Mouse (Mus musculus) intestine, embryonic 15.5 days (tissue): ENCODE measurements around the gene Tom1l2. TPM values are rescaled to one million over a fixed set of nuclear protein-coding genes. Genes with fewer than 3 reads are reported as not detected.

Experiments used
- ATAC-seq: fragments of 200-750 bp; cut with Nextera tagmentation; 2 replicates; pipeline ENCODE4 v1.8.0; 2017; ENCODE audit warnings: moderate TSS enrichment, moderate library complexity
- H3K27ac ChIP-seq: fragments of 300-500 bp; sonication (generic); 2 replicates; pipeline ENCODE4 v1.5.1; 2015; ENCODE audit warnings: mild to moderate bottlenecking, inconsistent platforms
- H3K27me3 ChIP-seq: fragments of 300-500 bp; sonication (generic); replicated peaks from 2 replicates; pipeline ENCODE4 v1.6.1; 2015; ENCODE audit warnings: inconsistent platforms
- H3K36me3 ChIP-seq: fragments of 300-500 bp; sonication (generic); 2 replicates; pipeline ENCODE4 v1.6.1; 2015; ENCODE audit warnings: inconsistent platforms
- H3K4me1 ChIP-seq: fragments of 300-500 bp; sonication (generic); replicated peaks from 2 replicates; pipeline ENCODE4 v1.6.1; 2015; ENCODE audit warnings: inconsistent platforms
- H3K4me2 ChIP-seq: fragments of 300-500 bp; sonication (generic); replicated peaks from 2 replicates; pipeline ENCODE4 v1.6.1; 2015; ENCODE audit warnings: mild to moderate bottlenecking, inconsistent platforms
- H3K4me3 ChIP-seq: fragments of 300-500 bp; sonication (generic); replicated peaks from 2 replicates; pipeline ENCODE4 v1.5.1; 2015; ENCODE audit warnings: inconsistent platforms
- H3K9ac ChIP-seq: fragments of 300-500 bp; sonication (generic); 2 replicates; pipeline ENCODE4 v1.6.1; 2015; ENCODE audit warnings: inconsistent platforms
- H3K9me3 ChIP-seq: fragments of 300-500 bp; sonication (generic); 2 replicates; pipeline ENCODE4 v1.6.1; 2016; ENCODE audit warnings: inconsistent platforms
- WGBS: fragments of 180-500 bp; shearing (Covaris S2); methylation state at CpG from one replicate; pipeline ENCODE4 v1.1.7; 2015; 5-methylcytosine and 5-hydroxymethylcytosine counted together
- polyA plus RNA-seq: library from polyadenylated mRNA; unstranded; fragments of >200 nt; fragmentation: Nextera tagmentation; extraction: Ambion mirVana; gene quantifications from 2 replicates; pipeline ENCODE4 v1.2.1, GENCODE M21; 2015

The Tom1l2 gene
- polyA plus RNA-seq, 1 experiment from 2014 or later = 22.3 TPM

- 85% methylated on average over 11 of the region's 11 CpGs for WGBS
- Histone ChIP-seq H3K27ac (no peak overlapping the region), H3K4me1 (peaks cover 50% of the 10 kb centered on the region), H3K27me3 (no peaks in the 10 kb centered on the region), H3K9me3 (no peaks in the 10 kb centered on the region), H3K9ac (no peak overlapping the region), H3K4me2 (no peak overlapping the region), H3K4me3 (no peak overlapping the region), H3K36me3 (peaks cover 48% of the 10 kb centered on the region)
- no peak for ATAC-seq
These were observed 165.6 kb downstream of the Tom1l2 start for GRCm38 (mm10) chr11:60187070-60187469.

- ATAC-seq = no peak
- H3K9ac ChIP-seq = no peak overlapping the region
- H3K4me1 ChIP-seq = peaks cover 64% of the 10 kb centered on the region
- peaks cover 48% of the 10 kb centered on the region for H3K36me3 ChIP-seq
- no peak overlapping the region for H3K27ac ChIP-seq
- H3K27me3 ChIP-seq = no peaks in the 10 kb centered on the region
- H3K4me3 ChIP-seq = no peak overlapping the region
- 73% methylated on average over 20 of the region's 20 CpGs for WGBS
- H3K4me2 ChIP-seq = no peak overlapping the region
- H3K9me3 ChIP-seq = no peaks in the 10 kb centered on the region
These were observed 167.1 kb downstream of the Tom1l2 start for GRCm38 (mm10) chr11:60185396-60186231.

- Histone ChIP-seq H3K36me3 (peaks cover 40% of the 10 kb centered on the region), H3K4me3 (no peak overlapping the region), H3K9me3 (no peaks in the 10 kb centered on the region), H3K4me2 (no peak overlapping the region), H3K9ac (no peak overlapping the region), H3K4me1 (peaks cover 65% of the 10 kb centered on the region), H3K27me3 (no peaks in the 10 kb centered on the region), H3K27ac (peak overlapping the region; percentile 0; the same call in 1 of the 2 replicates)
- 41% methylated on average over 22 of the region's 22 CpGs for whole genome bisulfite sequencing
- ATAC-seq = no peak
These were observed 168.1 kb downstream of the Tom1l2 start for GRCm38 (mm10) chr11:60184346-60185325.

- Histone ChIP-seq H3K36me3 (peaks cover 22% of the 10 kb centered on the region), H3K27me3 (no peaks in the 10 kb centered on the region), H3K4me2 (no peak overlapping the region), H3K4me1 (peaks cover 76% of the 10 kb centered on the region), H3K9me3 (no peaks in the 10 kb centered on the region), H3K4me3 (no peak overlapping the region), H3K27ac (peak overlapping the region; percentile 45), H3K9ac (no peak overlapping the region)
- WGBS = 41% methylated on average over 2 of the region's 2 CpGs
- ATAC-seq = no peak
These were observed 170.0 kb downstream of the Tom1l2 start for GRCm38 (mm10) chr11:60182741-60183140.

GRCm38 (mm10) chr11:60182116-60182670, 170.5 kb downstream of the Tom1l2 start:
- 79% methylated on average over 12 of the region's 12 CpGs for WGBS
- H3K4me2 ChIP-seq = no peak overlapping the region
- no peaks in the 10 kb centered on the region for H3K9me3 ChIP-seq
- peaks cover 17% of the 10 kb centered on the region for H3K36me3 ChIP-seq
- H3K4me1 ChIP-seq = peaks cover 81% of the 10 kb centered on the region
- ATAC-seq = 0 out of 2 replicates have a peak, but pooled peaks have one; percentile 8
- H3K27ac ChIP-seq = peak overlapping the region; percentile 45
- no peak overlapping the region for H3K9ac ChIP-seq
- no peaks in the 10 kb centered on the region for H3K27me3 ChIP-seq
- H3K4me3 ChIP-seq = no peak overlapping the region

- Histone ChIP-seq H3K9ac (no peak overlapping the region), H3K4me3 (no peak overlapping the region), H3K36me3 (no peaks in the 10 kb centered on the region), H3K27ac (0 out of 2 replicates have a peak overlapping the region, but pooled peaks have one; percentile 87), H3K4me2 (no peak overlapping the region), H3K4me1 (peaks cover 81% of the 10 kb centered on the region), H3K9me3 (no peaks in the 10 kb centered on the region), H3K27me3 (no peaks in the 10 kb centered on the region)
- ATAC-seq = 0 out of 2 replicates have a peak, but pooled peaks have one; percentile 13
These were observed 174.2 kb downstream of the Tom1l2 start for GRCm38 (mm10) chr11:60178506-60178905.

GRCm38 (mm10) chr11:60178005-60178404, 174.7 kb downstream of the Tom1l2 start:
- 40% methylated on average over 6 of the region's 6 CpGs for whole genome bisulfite sequencing
- H3K9ac ChIP-seq = peak overlapping the region; percentile 13; the same call in 1 of the 2 replicates
- H3K27me3 ChIP-seq = no peaks in the 10 kb centered on the region
- no peak overlapping the region; the same call in 1 of the 2 replicates for H3K4me3 ChIP-seq
- H3K36me3 ChIP-seq = no peaks in the 10 kb centered on the region
- peak overlapping the region; percentile 87 for H3K27ac ChIP-seq
- no peaks in the 10 kb centered on the region for H3K9me3 ChIP-seq
- peaks cover 81% of the 10 kb centered on the region for H3K4me1 ChIP-seq
- peak overlapping the region; percentile 98 for H3K4me2 ChIP-seq
- no peak for ATAC-seq

GRCm38 (mm10) chr11:60176975-60177657, 175.6 kb downstream of the Tom1l2 start:
- peak overlapping the region; percentile 60 for H3K4me3 ChIP-seq
- ATAC-seq = peak; percentile 7
- no peaks in the 10 kb centered on the region for H3K36me3 ChIP-seq
- H3K4me2 ChIP-seq = peak overlapping the region; percentile 98
- no peaks in the 10 kb centered on the region for H3K9me3 ChIP-seq
- peak overlapping the region; percentile 66 for H3K9ac ChIP-seq
- peak overlapping the region; percentile 87 for H3K27ac ChIP-seq
- WGBS = 3% methylated on average over 42 of the region's 42 CpGs
- no peaks in the 10 kb centered on the region for H3K27me3 ChIP-seq
- peaks cover 80% of the 10 kb centered on the region for H3K4me1 ChIP-seq

Other genes starting within 250 kb of the Tom1l2 start
- gene Rai1, start 247.9 kb downstream of the Tom1l2 start, polyA plus RNA-seq = 18.2 and 18.5 TPM in 2 replicates
- gene Srebf1, start 130.3 kb downstream of the Tom1l2 start, polyA plus RNA-seq = 89.5 and 108 TPM in 2 replicates
- gene Drc3, start 424 bp upstream of the Tom1l2 start, polyA plus RNA-seq = 1.9 and 2.1 TPM in 2 replicates
- 24.5 and 24.6 TPM in 2 replicates for gene Gid4, start 64.2 kb upstream of the Tom1l2 start, polyA plus RNA-seq
- gene Atpaf2, start 65.6 kb upstream of the Tom1l2 start, polyA plus RNA-seq = 57.6 and 62.7 TPM in 2 replicates
- gene Drg2, start 101.7 kb upstream of the Tom1l2 start, polyA plus RNA-seq = 96.7 and 101 TPM in 2 replicates
- 0.18 and 0.19 TPM in 2 replicates for gene Myo15, start 116.4 kb upstream of the Tom1l2 start, polyA plus RNA-seq
- 39.5 and 44.9 TPM in 2 replicates for gene Alkbh5, start 183.5 kb upstream of the Tom1l2 start, polyA plus RNA-seq